Mouse (Mus musculus): ENCODE data around the gene Cyp4a32.
"Not testable (repeated sequence)": the region's sequence is repeated elsewhere in the genome, so short reads cannot be mapped to it uniquely, and the experiment has no call there.

Cyp4a32 gene

GRCm38 (mm10) chr4:115656535-115656922, 55.8 kb downstream of the Cyp4a32 start:
- DNase-seq (ENCODE audit: extremely low read depth, low read depth), result not testable (repeated sequence)

GRCm38 (mm10) chr4:115657104-115657866, 56.5 kb downstream of the Cyp4a32 start:
- peak; percentile 56 for DNase-seq (ENCODE audit: extremely low read depth, low read depth)

- no peak for DNase-seq (ENCODE audit: extremely low read depth, low read depth)
Observed at GRCm38 (mm10) chr4:115657867-115658249, 57.1 kb downstream of the Cyp4a32 start.

GRCm38 (mm10) chr4:115659190-115659589, 58.4 kb downstream of the Cyp4a32 start:
- DNase-seq (ENCODE audit: extremely low read depth, low read depth), result no peak
